Mouse (Mus musculus) heart, adult 2 months (tissue): Measurements from ENCODE around the gene Apoa4.

Source experiments
- EP300 ChIP-seq: fragments of 200-500 bp; IDR thresholded peaks from 2 replicates; pipeline ENCODE4 v1.6.1; 2011; ENCODE audit warnings: low read depth, low read length, control low read depth; ENCODE audit not compliant: insufficient read depth
- POLR2A ChIP-seq: fragments of 200-500 bp; IDR thresholded peaks from 2 replicates; pipeline ENCODE4 v1.6.1; 2011; ENCODE audit warnings: mild to moderate bottlenecking, low read depth, low read length, control low read depth; ENCODE audit not compliant: insufficient read depth

- TF ChIP-seq POLR2A: no peak
- no peak for TF ChIP-seq EP300
Observed at GRCm38 (mm10) chr9:46243584-46243983, 3.1 kb downstream of the Apoa4 start.
